Mouse (Mus musculus) midbrain, embryonic 14.5 days (tissue): ENCODE results near the gene Pcsk6. TPM values are rescaled to one million over a fixed set of nuclear protein-coding genes. Genes with fewer than 3 reads are reported as not detected.
A peak's percentile ranks its signal among the peaks of the same experiment; 100 is the strongest.

Experiments used
- ATAC-seq: fragments of 200-750 bp; cut with Nextera tagmentation; 2 replicates; pipeline ENCODE4 v1.8.0; 2017; ENCODE audit warnings: moderate number of reproducible peaks, moderate library complexity; ENCODE audit not compliant: low FRiP score, low TSS enrichment
- DNase-seq: peaks from one replicate; pipeline ENCODE4 v3.0.0-alpha.2; 2015
- H3K27ac ChIP-seq: fragments of 300-500 bp; sonication (generic); replicated peaks from 2 replicates; pipeline ENCODE4 v1.5.1; 2014; ENCODE audit warnings: mild to moderate bottlenecking, low read depth, low read length, moderate library complexity
- H3K27me3 ChIP-seq: fragments of 300-500 bp; sonication (generic); 2 replicates; pipeline ENCODE4 v1.6.1; 2014; ENCODE audit warnings: low read length, control low read depth, mixed read lengths; ENCODE audit not compliant: control insufficient read depth, insufficient read depth
- H3K36me3 ChIP-seq: fragments of 300-500 bp; sonication (generic); 2 replicates; pipeline ENCODE4 v1.6.1; 2014; ENCODE audit warnings: low read length, control low read depth; ENCODE audit not compliant: control insufficient read depth, insufficient read depth
- H3K4me1 ChIP-seq: fragments of 300-500 bp; sonication (generic); 2 replicates; pipeline ENCODE4 v1.6.1; 2014; ENCODE audit warnings: mild to moderate bottlenecking, antibody characterized with exemption, low read length, control low read depth; ENCODE audit not compliant: control insufficient read depth, insufficient read depth
- H3K4me2 ChIP-seq: fragments of 300-500 bp; sonication (generic); 2 replicates; pipeline ENCODE4 v1.6.1; 2014; ENCODE audit warnings: mild to moderate bottlenecking, low read length, moderate library complexity
- H3K4me3 ChIP-seq: fragments of 300-500 bp; sonication (generic); replicated peaks from 2 replicates; pipeline ENCODE4 v1.5.1; 2014; ENCODE audit warnings: low read depth, low read length
- H3K9ac ChIP-seq: fragments of 300-500 bp; sonication (generic); replicated peaks from 2 replicates; pipeline ENCODE4 v1.6.1; 2014; ENCODE audit warnings: mild to moderate bottlenecking, low read length, moderate library complexity
- H3K9me3 ChIP-seq: fragments of 300-500 bp; sonication (generic); 2 replicates; pipeline ENCODE4 v1.6.1; 2016; ENCODE audit warnings: low read length, control low read depth, mixed read lengths; ENCODE audit not compliant: control insufficient read depth
- WGBS: fragments of 180-500 bp; shearing (Covaris S2); extraction: QIAGEN DNeasy Blood & Tissue Kit; methylation state at CpG from one replicate; pipeline ENCODE4 v1.1.7; 2014; 5-methylcytosine and 5-hydroxymethylcytosine counted together
- polyA plus RNA-seq: library from polyadenylated mRNA; unstranded; fragments of >200 nt; fragmentation: Nextera tagmentation; extraction: Ambion mirVana; gene quantifications from 2 replicates; pipeline ENCODE4 v1.2.1, GENCODE M21; 2014

Gene Pcsk6
- polyA plus RNA-seq, 1 experiment from 2014 or later, result 0.92 TPM

DNA sequence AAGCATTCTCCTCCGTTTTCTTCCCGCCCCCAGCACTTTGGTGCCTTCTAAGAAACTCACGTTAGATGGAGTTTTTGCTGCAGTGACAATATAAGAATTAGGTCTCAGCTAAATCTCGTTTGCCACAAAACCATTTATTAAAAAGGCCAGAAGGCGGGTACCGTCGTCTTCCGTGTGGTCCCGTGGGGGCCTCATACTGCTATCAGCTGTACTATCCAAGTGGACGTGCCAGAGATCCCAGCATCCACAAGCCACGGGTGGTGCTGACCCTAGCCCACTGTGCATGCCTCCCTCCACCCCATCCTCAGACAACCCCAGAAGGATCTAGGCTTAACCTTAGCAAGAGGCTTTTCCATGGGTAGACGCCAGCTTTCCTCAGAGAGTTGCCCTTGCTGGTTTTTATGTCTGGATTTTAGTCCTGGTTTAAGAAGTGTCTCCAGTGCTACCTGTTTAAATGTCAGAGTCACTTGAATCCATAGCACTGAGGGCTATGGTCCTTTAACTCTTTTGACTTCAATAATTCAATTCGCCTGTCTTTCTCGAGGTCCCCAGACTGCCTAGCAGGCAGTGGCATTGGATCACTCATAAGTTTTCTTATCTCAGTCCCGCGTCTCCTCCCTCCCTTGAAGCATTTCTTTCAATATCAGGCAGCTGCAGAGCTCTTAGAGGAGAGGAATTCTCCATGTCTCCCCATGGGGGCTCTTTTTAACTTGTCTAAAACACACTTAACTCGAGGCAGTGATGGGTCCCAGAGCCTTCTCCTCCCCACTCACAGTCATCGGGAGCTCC lies 178.7 kb downstream of the Pcsk6 start:
- H3K4me2 ChIP-seq, result no peak overlapping the region
- no peak overlapping the region for H3K9ac ChIP-seq
- DNase-seq (no peak), ATAC-seq (no peak)
- H3K27ac ChIP-seq, result no peak overlapping the region
- no peak overlapping the region for H3K4me3 ChIP-seq
- no peaks in the 10 kb centered on the region for H3K9me3 ChIP-seq
- H3K36me3 ChIP-seq, result no peaks in the 10 kb centered on the region
- no peaks in the 10 kb centered on the region for H3K4me1 ChIP-seq
- no peaks in the 10 kb centered on the region for H3K27me3 ChIP-seq
- 75% methylated on average over 18 of the region's 18 CpGs for WGBS

DNA sequence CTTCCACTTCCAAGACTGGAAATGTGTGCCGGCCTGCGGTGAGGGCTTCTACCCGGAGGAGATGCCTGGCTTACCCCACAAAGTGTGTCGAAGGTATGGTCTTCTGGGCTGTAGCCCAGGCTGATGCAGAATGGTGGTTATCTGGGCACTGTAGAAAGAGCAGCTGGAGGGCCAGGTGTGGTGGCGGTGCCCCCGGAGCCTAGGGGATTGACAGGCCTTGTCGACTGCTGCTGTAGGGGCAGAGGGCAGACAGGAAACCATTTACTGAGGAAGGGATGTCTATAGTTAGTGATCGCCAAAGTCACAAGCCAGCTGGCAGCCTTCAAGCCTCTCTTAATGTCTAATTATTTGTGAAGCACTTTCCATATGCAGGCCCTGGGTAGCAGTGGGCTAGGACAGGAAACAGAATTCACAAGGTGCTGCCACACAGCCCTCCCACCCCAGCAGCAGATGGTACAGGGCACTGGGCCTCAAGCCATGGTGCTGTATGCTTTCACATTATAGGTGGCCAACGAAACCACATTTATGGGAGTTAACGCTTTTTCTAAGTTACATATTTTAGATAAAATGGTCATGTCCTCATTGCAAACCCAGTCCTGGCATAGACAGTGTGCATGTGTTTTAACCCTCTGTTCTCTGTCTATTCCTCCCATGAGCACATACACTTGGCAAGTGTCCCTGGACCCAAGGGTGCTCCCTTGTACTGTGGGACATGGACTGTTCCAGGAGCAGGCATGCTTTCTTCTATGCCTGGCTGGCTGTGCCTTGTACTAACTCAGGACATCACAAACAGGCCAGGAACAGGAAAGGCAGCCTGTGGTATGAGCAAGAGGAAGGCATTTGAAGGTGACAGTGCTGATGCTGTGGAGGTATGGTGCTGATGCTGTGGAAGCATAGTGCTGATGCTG lies 182.3 kb downstream of the Pcsk6 start, which contains the start of gene Gm45213:
Gm45213 (plus strand) TSS at position 51 of the 908 bp plus-strand sequence.
- no peaks in the 10 kb centered on the region for H3K4me1 ChIP-seq
- H3K36me3 ChIP-seq, result no peaks in the 10 kb centered on the region
- no peak within 1 kb of the TSS for H3K9ac ChIP-seq
- WGBS, result 84% methylated on average over 10 of the region's 10 CpGs
- no peak within 1 kb of the TSS for H3K4me2 ChIP-seq
- DNase-seq (no peak), ATAC-seq (no peak)
- no peaks in the 10 kb centered on the region for H3K9me3 ChIP-seq
- no peak within 1 kb of the TSS for H3K4me3 ChIP-seq
- no peak within 1 kb of the TSS for H3K27ac ChIP-seq
- H3K27me3 ChIP-seq, result no peaks in the 10 kb centered on the region

DNA sequence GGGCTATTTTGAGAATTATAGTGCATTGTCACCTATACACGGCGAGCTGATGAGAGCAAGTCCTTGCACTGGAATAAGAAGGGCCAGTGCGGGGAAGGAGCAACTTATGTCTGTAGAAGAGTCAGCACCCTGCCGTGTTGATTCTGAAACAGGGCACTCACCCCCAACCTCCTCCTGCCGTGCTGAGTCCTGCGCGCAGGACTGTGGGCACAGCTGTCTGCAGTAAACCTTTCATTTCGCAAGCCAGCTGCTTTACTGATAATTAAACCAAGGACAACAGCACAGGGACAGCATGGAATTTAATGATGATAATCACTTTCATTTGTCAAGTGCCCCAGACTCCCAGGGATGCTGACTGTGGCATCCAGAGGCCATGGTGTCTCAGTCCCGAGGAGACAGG lies 183.1 kb downstream of the Pcsk6 start:
- Histone ChIP-seq H3K36me3 (no peaks in the 10 kb centered on the region), H3K4me2 (no peak overlapping the region), H3K4me3 (no peak overlapping the region), H3K9me3 (no peaks in the 10 kb centered on the region), H3K27ac (no peak overlapping the region), H3K27me3 (no peaks in the 10 kb centered on the region), H3K9ac (0 out of 2 replicates have a peak overlapping the region, but pooled peaks have one; percentile 2), H3K4me1 (no peaks in the 10 kb centered on the region)
- ATAC-seq (no peak), DNase-seq (no peak)
- WGBS, result 41% methylated on average over 9 of the region's 9 CpGs

DNA sequence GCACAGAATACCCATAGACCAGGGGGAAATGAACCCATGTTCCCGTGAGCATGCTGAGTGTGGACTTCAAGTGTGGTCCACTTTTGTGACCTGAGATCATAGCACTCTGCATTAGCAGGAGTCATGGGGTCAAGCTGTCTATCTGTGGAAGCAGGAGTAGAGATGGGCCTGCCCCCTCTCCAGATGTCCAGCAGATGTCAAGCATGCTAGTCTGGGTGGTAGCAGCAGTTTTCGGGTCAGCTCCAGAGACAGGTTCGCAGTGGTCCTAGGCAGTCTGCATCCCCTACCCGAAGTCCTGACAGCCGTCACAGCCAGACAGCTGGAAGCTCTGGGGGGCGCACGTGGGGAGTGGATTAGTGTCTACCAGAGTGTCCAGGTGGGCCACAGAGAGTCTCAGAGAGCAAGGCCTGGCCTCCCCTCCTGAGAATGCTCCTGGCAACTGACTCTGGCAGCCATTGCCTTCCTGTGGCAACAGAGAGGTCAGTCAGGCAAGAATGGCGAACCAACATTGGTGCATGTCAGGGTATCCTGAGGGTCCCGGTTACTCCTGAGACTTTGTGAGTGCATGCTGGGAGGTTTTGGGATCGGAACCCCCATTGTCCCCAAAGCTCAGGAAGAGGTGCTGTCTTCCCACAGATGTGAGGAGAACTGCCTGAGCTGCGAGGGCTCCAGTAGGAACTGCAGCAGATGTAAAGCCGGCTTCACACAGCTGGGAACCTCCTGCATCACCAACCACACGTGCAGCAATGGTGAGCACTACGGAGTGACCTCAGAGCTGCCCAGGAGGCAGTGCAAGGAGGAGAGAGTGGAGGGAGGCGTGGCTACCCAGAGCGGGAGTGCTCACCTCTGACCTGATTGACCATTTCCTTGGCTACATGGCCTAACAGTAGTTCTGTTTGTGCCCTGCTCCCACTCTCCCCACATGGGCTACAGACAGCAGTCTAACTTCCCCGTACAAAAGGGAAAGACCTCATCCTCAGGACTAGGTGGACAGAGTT lies 185.7 kb downstream of the Pcsk6 start:
- Histone ChIP-seq H3K27me3 (no peaks in the 10 kb centered on the region), H3K9me3 (no peaks in the 10 kb centered on the region), H3K36me3 (no peaks in the 10 kb centered on the region), H3K4me3 (no peak overlapping the region), H3K27ac (no peak overlapping the region), H3K4me1 (no peaks in the 10 kb centered on the region), H3K9ac (no peak overlapping the region), H3K4me2 (no peak overlapping the region)
- ATAC-seq (no peak), DNase-seq (no peak)
- WGBS, result 63% methylated on average over 17 of the region's 17 CpGs

DNA sequence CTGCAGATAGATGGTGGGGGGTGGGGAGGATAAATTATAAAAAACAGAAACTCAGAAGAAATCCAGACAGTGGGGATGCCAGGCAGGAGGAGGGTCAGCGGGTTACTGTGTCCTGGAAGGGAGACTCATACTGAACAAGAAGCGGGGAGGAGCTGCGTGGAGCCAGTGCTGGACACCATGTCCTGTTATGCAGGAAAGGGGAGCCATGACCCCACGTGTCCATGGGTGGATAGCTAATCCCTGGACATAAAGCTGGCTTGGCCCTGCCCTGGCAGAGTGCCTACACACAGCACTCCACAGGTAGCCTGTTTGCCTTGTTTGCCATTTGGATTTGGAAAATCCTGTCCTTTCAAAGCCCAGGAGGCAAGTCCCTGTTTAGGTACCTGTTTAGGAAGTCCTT lies 186.4 kb downstream of the Pcsk6 start:
- H3K27ac ChIP-seq, result no peak overlapping the region
- no peaks in the 10 kb centered on the region for H3K9me3 ChIP-seq
- H3K27me3 ChIP-seq, result no peaks in the 10 kb centered on the region
- no peak overlapping the region for H3K9ac ChIP-seq
- H3K36me3 ChIP-seq, result no peaks in the 10 kb centered on the region
- WGBS, result 76% methylated on average over 4 of the region's 4 CpGs
- H3K4me3 ChIP-seq, result no peak overlapping the region
- DNase-seq, result no peak
- no peak for ATAC-seq
- H3K4me1 ChIP-seq, result no peaks in the 10 kb centered on the region
- H3K4me2 ChIP-seq, result no peak overlapping the region

DNA sequence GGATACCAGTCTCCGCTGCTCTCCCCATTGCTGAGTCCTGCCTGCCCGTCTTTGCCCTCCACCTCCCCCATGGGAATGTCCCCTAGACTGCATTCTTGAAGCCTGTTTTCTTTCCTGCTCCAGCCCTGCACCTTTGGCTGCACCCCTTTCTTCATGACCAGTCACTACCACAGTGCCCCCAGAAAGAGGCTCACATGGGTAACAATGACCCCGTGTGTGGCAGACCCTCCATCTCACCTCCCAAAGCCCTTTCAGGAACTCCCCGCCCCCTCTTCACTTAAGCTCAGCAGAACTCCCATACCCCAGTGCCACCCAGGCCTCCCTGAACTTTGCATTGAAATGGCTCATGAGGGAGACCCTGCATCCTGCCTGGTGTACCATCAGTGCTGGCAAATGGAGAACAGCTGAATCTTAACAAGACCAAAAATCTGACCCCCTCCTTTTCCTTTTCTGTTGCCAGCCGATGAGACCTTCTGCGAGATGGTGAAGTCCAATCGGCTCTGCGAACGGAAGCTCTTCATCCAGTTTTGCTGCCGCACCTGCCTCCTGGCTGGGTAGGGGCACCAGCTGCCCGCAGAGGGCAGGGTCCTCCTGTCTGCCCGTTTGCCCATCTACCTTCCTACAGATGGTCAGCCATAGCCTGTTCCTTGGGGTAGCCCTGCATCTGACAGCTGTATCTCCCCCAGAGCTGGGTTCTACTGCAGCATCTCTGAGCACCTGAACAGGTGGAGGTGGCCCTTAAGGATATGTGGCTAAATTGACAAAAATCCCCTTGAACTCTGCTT lies 187.1 kb downstream of the Pcsk6 start:
- Histone ChIP-seq H3K4me1 (no peaks in the 10 kb centered on the region), H3K9me3 (no peaks in the 10 kb centered on the region), H3K4me3 (no peak overlapping the region), H3K9ac (no peak overlapping the region), H3K27me3 (no peaks in the 10 kb centered on the region), H3K27ac (no peak overlapping the region), H3K4me2 (no peak overlapping the region), H3K36me3 (no peaks in the 10 kb centered on the region)
- DNase-seq (no peak), ATAC-seq (no peak)
- WGBS, result 82% methylated on average over 12 of the region's 12 CpGs

DNA sequence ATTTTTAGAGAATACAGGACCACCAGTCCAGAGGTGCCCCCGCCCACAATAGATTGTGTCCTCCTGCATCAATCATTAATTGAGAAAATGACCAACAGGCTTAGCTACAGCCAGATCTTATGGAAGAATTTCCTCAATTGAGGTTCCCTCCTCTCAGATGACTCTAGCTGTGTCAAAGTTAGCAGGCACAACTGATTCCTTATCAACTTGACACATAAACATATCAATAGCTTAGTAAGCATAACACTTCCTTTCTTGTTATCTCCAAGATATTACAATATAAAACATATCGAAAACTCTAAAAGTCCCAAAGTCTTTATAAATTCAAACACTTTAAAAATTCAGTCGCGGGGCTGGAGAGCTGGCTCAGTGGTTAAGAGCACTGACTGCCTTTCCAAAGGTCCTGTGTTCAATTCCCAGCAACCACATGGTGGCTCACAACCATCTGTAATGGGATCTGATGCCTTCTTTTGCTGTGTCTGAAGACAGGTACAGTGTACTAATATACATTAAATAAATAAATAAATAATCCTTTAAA lies 192.5 kb downstream of the Pcsk6 start:
- H3K27me3 ChIP-seq, result no peaks in the 10 kb centered on the region
- WGBS, result 92% methylated on average over 4 of the region's 4 CpGs
- no peak for DNase-seq
- no peaks in the 10 kb centered on the region for H3K4me1 ChIP-seq
- no peak overlapping the region for H3K4me2 ChIP-seq
- H3K27ac ChIP-seq, result no peak overlapping the region
- no peaks in the 10 kb centered on the region for H3K36me3 ChIP-seq
- H3K9ac ChIP-seq, result no peak overlapping the region
- no peak for ATAC-seq
- no peak overlapping the region for H3K4me3 ChIP-seq
- H3K9me3 ChIP-seq, result no peaks in the 10 kb centered on the region
